Mouse (Mus musculus): ENCODE data around the gene Hapln3. TPM values are rescaled to one million over a fixed set of nuclear protein-coding genes. Genes with fewer than 3 reads are reported as not detected.

The Hapln3 gene
- 1 to 10 TPM; 4.1 to 4.5 TPM for total RNA-seq (2021)
- long read RNA-seq, experiment 1, partial matches to known transcripts: 0 of 2 reads
- long read RNA-seq, experiment 1, other reads (novel, unspliced or antisense): 0 of 2 reads
- long read RNA-seq, experiment 2, partial matches to known transcripts: 1 of 4 reads
- long read RNA-seq, experiment 2, other reads (novel, unspliced or antisense): 0 of 4 reads

- DNase-seq (ENCODE audit: low spot score in 2 of 2): no peak
These were observed at the start of gene Hapln3 for GRCm38 (mm10) chr7:79130843-79131444. Hapln3 (minus strand) TSS chr7:79131018.

- DNase-seq (ENCODE audit: low spot score in 2 of 2): no peak
These were observed 43.0 kb upstream of the Hapln3 start for GRCm38 (mm10) chr7:79173800-79174199.

- DNase-seq (ENCODE audit: low spot score in 2 of 2): no peak
These were observed 41.0 kb upstream of the Hapln3 start for GRCm38 (mm10) chr7:79171782-79172181.

- no peak for DNase-seq (ENCODE audit: low spot score in 2 of 2)
These were observed 36.3 kb upstream of the Hapln3 start for GRCm38 (mm10) chr7:79167006-79167562.

GRCm38 (mm10) chr7:79159406-79159805 is 28.6 kb upstream of the Hapln3 start:
- no peak for DNase-seq (ENCODE audit: low spot score in 2 of 2)

GRCm38 (mm10) chr7:79149522-79149921 is 18.7 kb upstream of the Hapln3 start:
- no peak for DNase-seq (ENCODE audit: low spot score in 2 of 2)

GRCm38 (mm10) chr7:79148711-79149266 is 18.0 kb upstream of the Hapln3 start, which contains the start of gene Mfge8:
Mfge8 (minus strand) TSS chr7:79149060.
- peak; percentile 67 to 79 for DNase-seq (ENCODE audit: low spot score in 2 of 2)

- DNase-seq (ENCODE audit: low spot score in 2 of 2): no peak
These were observed 17.3 kb upstream of the Hapln3 start for GRCm38 (mm10) chr7:79147931-79148653.

GRCm38 (mm10) chr7:79147011-79147837 is 16.4 kb upstream of the Hapln3 start:
- no peak for DNase-seq (ENCODE audit: low spot score in 2 of 2)

- DNase-seq (ENCODE audit: low spot score in 2 of 2): peak; percentile 81 to 89
These were observed 10.1 kb upstream of the Hapln3 start for GRCm38 (mm10) chr7:79140897-79141296.

- DNase-seq (ENCODE audit: low spot score in 2 of 2): no peak
These were observed 9.2 kb upstream of the Hapln3 start for GRCm38 (mm10) chr7:79139891-79140591.

- DNase-seq (ENCODE audit: low spot score in 2 of 2): no peak
These were observed 8.6 kb upstream of the Hapln3 start for GRCm38 (mm10) chr7:79139328-79139824.

GRCm38 (mm10) chr7:79133391-79133790 is 2.6 kb upstream of the Hapln3 start:
- no peak for DNase-seq (ENCODE audit: low spot score in 2 of 2)

- DNase-seq (ENCODE audit: low spot score in 2 of 2): no peak
These were observed 433 bp downstream of the Hapln3 start for GRCm38 (mm10) chr7:79130385-79130784.

GRCm38 (mm10) chr7:79129883-79130282 is 935 bp downstream of the Hapln3 start:
- no peak for DNase-seq (ENCODE audit: low spot score in 2 of 2)

- DNase-seq (ENCODE audit: low spot score in 2 of 2): peak; percentile 54 to 71
These were observed 7.4 kb downstream of the Hapln3 start for GRCm38 (mm10) chr7:79123465-79123864.

- DNase-seq (ENCODE audit: low spot score in 2 of 2): no peak
These were observed 17.0 kb downstream of the Hapln3 start for GRCm38 (mm10) chr7:79113848-79114247.

GRCm38 (mm10) chr7:79096492-79096891 is 34.3 kb downstream of the Hapln3 start:
- DNase-seq (ENCODE audit: low spot score in 2 of 2): no peak

- no peak for DNase-seq (ENCODE audit: low spot score in 2 of 2)
These were observed 41.7 kb downstream of the Hapln3 start for GRCm38 (mm10) chr7:79089111-79089510.
